Mouse (Mus musculus) gastrocnemius, postnatal 4 days (tissue): ENCODE data around the gene Tmem269. TPM values are rescaled to one million over a fixed set of nuclear protein-coding genes. Genes with fewer than 3 reads are reported as not detected.

Experiments
- DNase-seq, 2 experiments: peaks; one replicate each; pipeline ENCODE4 v3.0.0; 2021 to 2022; ENCODE audit warnings: low spot score in 2 of 2, mixed read lengths in 2 of 2
- total RNA-seq, 2 experiments: library from RNA; stranded (reverse); gene quantifications; 2 replicates each; pipeline ENCODE4 v1.2.3; 2021

Gene Tmem269
- total RNA-seq, 2 experiments from 2014 or later = not detected

- no peak for DNase-seq
These were observed 34.5 kb downstream of the Tmem269 start for GRCm38 (mm10) chr4:119183525-119183924.

GRCm38 (mm10) chr4:119181456-119181855 is 36.6 kb downstream of the Tmem269 start:
- DNase-seq = no peak

- no peak for DNase-seq
These were observed 37.8 kb downstream of the Tmem269 start for GRCm38 (mm10) chr4:119180133-119180707.

GRCm38 (mm10) chr4:119178331-119178730 is 39.7 kb downstream of the Tmem269 start:
- no peak for DNase-seq

- DNase-seq = no peak
These were observed 40.3 kb downstream of the Tmem269 start for GRCm38 (mm10) chr4:119177702-119178101.

- DNase-seq = peak; percentile 82 to 90
These were observed 44.1 kb downstream of the Tmem269 start, which contains the start of gene Zfp691 for GRCm38 (mm10) chr4:119173851-119174453. Zfp691 (minus strand) TSS chr4:119174195.

GRCm38 (mm10) chr4:119172919-119173650 is 44.9 kb downstream of the Tmem269 start:
- no peak for DNase-seq

GRCm38 (mm10) chr4:119167663-119168062 is 50.4 kb downstream of the Tmem269 start:
- DNase-seq = peak; percentile 66 to 77

- no peak for DNase-seq
These were observed 50.9 kb downstream of the Tmem269 start for GRCm38 (mm10) chr4:119167068-119167467.

- no peak for DNase-seq
These were observed 52.1 kb downstream of the Tmem269 start for GRCm38 (mm10) chr4:119165916-119166315.

- no peak for DNase-seq
These were observed 55.0 kb downstream of the Tmem269 start for GRCm38 (mm10) chr4:119162990-119163389.

- no peak for DNase-seq
These were observed 56.7 kb downstream of the Tmem269 start for GRCm38 (mm10) chr4:119161358-119161757.

- DNase-seq = no peak
These were observed 60.1 kb downstream of the Tmem269 start for GRCm38 (mm10) chr4:119157891-119158290.

- peak in 1 of 2 experiments; percentile 61 for DNase-seq
These were observed 60.8 kb downstream of the Tmem269 start for GRCm38 (mm10) chr4:119157186-119157585.

Other genes starting within 250 kb of the Tmem269 start
- gene Slc2a1, start 109.5 kb downstream of the Tmem269 start, total RNA-seq = 1 to 10 TPM; 5.8 to 7.0 TPM
- 1 to 10 TPM; 8.0 to 9.5 TPM for gene Zfp691, start 44.0 kb downstream of the Tmem269 start, total RNA-seq
- gene Ermap, start 28.2 kb downstream of the Tmem269 start, total RNA-seq = 1 to 10 TPM in 1 of 2 experiments, under 1 TPM in 1; 0.54 to 1.9 TPM
- gene Svbp, start 22.9 kb downstream of the Tmem269 start, total RNA-seq = 10 to 100 TPM; 61.1 to 64.6 TPM
- gene AU022252, start 14.5 kb upstream of the Tmem269 start, total RNA-seq = 10 to 100 TPM; 21.2 to 21.3 TPM
- 10 to 100 TPM; 45.6 to 49.3 TPM for gene P3h1, start 14.7 kb upstream of the Tmem269 start, total RNA-seq
- gene Cldn19, start 37.2 kb upstream of the Tmem269 start, total RNA-seq = 10 to 100 TPM; 15.4 to 19.0 TPM
- 100 to 1,000 TPM; 605 to 611 TPM for gene Ybx1, start 76.4 kb upstream of the Tmem269 start, total RNA-seq
- gene Ppih, start 102.3 kb upstream of the Tmem269 start, total RNA-seq = 10 to 100 TPM; 18.0 to 21.9 TPM
- under 1 TPM; 0.44 to 0.61 TPM for gene Ccdc30, start 197.3 kb upstream of the Tmem269 start, total RNA-seq
- gene Ppcs, start 204.2 kb upstream of the Tmem269 start, total RNA-seq = 1 to 10 TPM; 5.7 to 6.0 TPM
- gene Zmynd12, start 204.6 kb upstream of the Tmem269 start, total RNA-seq = not detected